Mouse (Mus musculus) cerebellum, adult 9-11 months (tissue): ENCODE results near the gene Myh4.

Experiments
- DNase-seq: peaks from one replicate; pipeline ENCODE4 v3.0.0; 2022

Myh4 gene

GRCm38 (mm10) chr11:67237481-67238079, at the start of gene Myh4:
Gene Myh4, plus strand, starts transcription at chr11:67238029.
- no peak for DNase-seq

GRCm38 (mm10) chr11:67190316-67190715, 47.5 kb upstream of the Myh4 start:
- DNase-seq = no peak

- DNase-seq = no peak
These were observed 47.0 kb upstream of the Myh4 start for GRCm38 (mm10) chr11:67190814-67191213.

GRCm38 (mm10) chr11:67191496-67191895, 46.3 kb upstream of the Myh4 start:
- DNase-seq = no peak

- DNase-seq = no peak
These were observed 38.5 kb upstream of the Myh4 start for GRCm38 (mm10) chr11:67199321-67199720.

GRCm38 (mm10) chr11:67199752-67200151, 38.1 kb upstream of the Myh4 start, which contains the start of gene Myh1:
Gene Myh1, plus strand, starts transcription at chr11:67200052.
- no peak for DNase-seq

GRCm38 (mm10) chr11:67204766-67205165, 33.1 kb upstream of the Myh4 start:
- no peak for DNase-seq

- no peak for DNase-seq
These were observed 16.0 kb upstream of the Myh4 start for GRCm38 (mm10) chr11:67221803-67222202.

GRCm38 (mm10) chr11:67224466-67224865, 13.4 kb upstream of the Myh4 start:
- no peak for DNase-seq

- DNase-seq = no peak
These were observed 9.1 kb upstream of the Myh4 start for GRCm38 (mm10) chr11:67228731-67229130.

GRCm38 (mm10) chr11:67229166-67229565, 8.7 kb upstream of the Myh4 start:
- no peak for DNase-seq

GRCm38 (mm10) chr11:67229946-67230345, 7.9 kb upstream of the Myh4 start:
- DNase-seq = no peak

- no peak for DNase-seq
These were observed 2.0 kb upstream of the Myh4 start for GRCm38 (mm10) chr11:67235639-67236358.

GRCm38 (mm10) chr11:67236799-67237198, 1.0 kb upstream of the Myh4 start:
- DNase-seq = no peak

GRCm38 (mm10) chr11:67241051-67241450, 3.2 kb downstream of the Myh4 start:
- DNase-seq = no peak

GRCm38 (mm10) chr11:67253691-67254090, 15.9 kb downstream of the Myh4 start:
- no peak for DNase-seq

GRCm38 (mm10) chr11:67257048-67257447, 19.2 kb downstream of the Myh4 start:
- DNase-seq = no peak

- DNase-seq = no peak
These were observed 23.1 kb downstream of the Myh4 start for GRCm38 (mm10) chr11:67260956-67261355.

- DNase-seq = peak; percentile 7
These were observed 38.9 kb downstream of the Myh4 start, which contains the start of gene Myh8 for GRCm38 (mm10) chr11:67276601-67277174. Gene Myh8, plus strand, starts transcription at chr11:67277124.

- no peak for DNase-seq
These were observed 55.6 kb downstream of the Myh4 start for GRCm38 (mm10) chr11:67293440-67293839.
